Mouse (Mus musculus): ENCODE measurements around the gene Tmem151b. TPM values are rescaled to one million over a fixed set of nuclear protein-coding genes. Genes with fewer than 3 reads are reported as not detected.

Gene Tmem151b
- polyA plus RNA-seq, 1 experiment from 2014 or later: 2.3 TPM

- peak; percentile 84 for ATAC-seq (replicated peaks; ENCODE audit: low FRiP score, low TSS enrichment, low read depth)
- WGBS: under 1% methylated on average over 45 of the region's 45 CpGs
- Histone ChIP-seq H3K27ac (ENCODE audit: low read depth) (no peak within 1 kb of the TSS), H3K4me3 (ENCODE audit: low read depth, low read length) (peak within 1 kb of the TSS; percentile 59), H3K9me3 (ENCODE audit: control insufficient read depth, low read length) (no peaks in the 10 kb centered on the region), H3K27me3 (replicated peaks; ENCODE audit: control insufficient read depth, insufficient read depth, low read length) (peaks cover 8% of the 10 kb centered on the region; the same call in 1 of the 2 replicates), H3K4me2 (ENCODE audit: low read length) (peak within 1 kb of the TSS; percentile 95), H3K9ac (ENCODE audit: low read length) (peak within 1 kb of the TSS; percentile 55), H3K36me3 (ENCODE audit: control insufficient read depth, insufficient read depth, low read length) (no peaks in the 10 kb centered on the region), H3K4me1 (replicated peaks; ENCODE audit: control insufficient read depth, insufficient read depth, low read length) (peaks cover 8% of the 10 kb centered on the region; the same call in 1 of the 2 replicates)
- DNase-seq (ENCODE audit: low spot score): peak; percentile 98
Observed at GRCm38 (mm10) chr17:45555452-45556106, 6.1 kb upstream of the Tmem151b start, which contains the start of gene Nfkbie. Gene Nfkbie, plus strand, starts transcription at chr17:45555703.

DNA sequence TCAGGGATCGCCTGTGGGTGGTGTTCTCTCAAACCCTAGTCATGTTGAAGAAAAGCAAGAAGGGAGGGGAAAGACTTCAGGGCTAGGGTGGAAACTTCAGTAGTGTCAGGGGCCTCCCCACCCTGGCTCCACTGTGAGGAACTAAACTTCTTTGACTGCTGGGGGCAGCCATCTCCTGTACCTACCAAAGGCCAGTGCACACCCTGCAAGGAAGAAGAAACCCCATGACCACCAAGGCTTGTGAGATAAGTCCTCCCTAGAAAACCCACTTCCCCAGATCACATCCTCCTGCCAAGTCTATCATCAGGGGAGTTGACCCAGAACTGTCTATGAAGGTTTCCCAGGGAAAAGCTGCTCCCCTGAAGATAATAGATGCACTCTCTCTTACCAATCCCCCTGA, 4.9 kb upstream of the Tmem151b start:
- H3K9me3 ChIP-seq (ENCODE audit: control insufficient read depth, low read length): no peaks in the 10 kb centered on the region
- WGBS: 46% methylated on average over 1 of the region's 1 CpGs
- H3K4me1 ChIP-seq (replicated peaks; ENCODE audit: control insufficient read depth, insufficient read depth, low read length): peaks cover 13% of the 10 kb centered on the region; the same call in 1 of the 2 replicates

DNA sequence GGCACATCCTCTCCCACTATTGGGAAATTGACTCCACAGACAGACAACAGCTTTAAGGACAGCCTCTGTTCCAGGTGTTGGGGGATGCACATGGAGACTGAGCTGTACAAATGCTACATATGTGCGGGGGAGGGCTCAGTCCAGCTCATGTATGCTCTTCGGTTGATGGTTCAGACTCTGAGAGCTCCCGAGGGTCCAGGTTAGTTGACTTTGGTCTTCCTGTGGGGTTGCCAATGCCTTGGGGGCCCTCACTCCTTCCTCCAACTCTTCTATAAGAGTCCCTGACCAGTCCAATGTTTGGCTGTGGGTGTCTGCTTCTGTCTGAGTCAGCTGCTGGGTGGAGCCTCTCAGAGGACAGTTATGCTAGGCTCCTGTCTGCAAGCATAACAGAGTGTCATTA, 3.6 kb upstream of the Tmem151b start:
- H3K27me3 ChIP-seq (replicated peaks; ENCODE audit: control insufficient read depth, insufficient read depth, low read length): peaks cover 17% of the 10 kb centered on the region; the same call in 1 of the 2 replicates
- 73% methylated on average over 3 of the region's 3 CpGs for WGBS
- no peak overlapping the region for H3K4me3 ChIP-seq (ENCODE audit: low read depth, low read length)
- ATAC-seq (replicated peaks; ENCODE audit: low FRiP score, low TSS enrichment, low read depth) (no peak), DNase-seq (ENCODE audit: low spot score) (no peak)
- H3K9ac ChIP-seq (ENCODE audit: low read length): no peak overlapping the region
- no peak overlapping the region for H3K4me2 ChIP-seq (ENCODE audit: low read length)
- no peaks in the 10 kb centered on the region for H3K36me3 ChIP-seq (ENCODE audit: control insufficient read depth, insufficient read depth, low read length)
- H3K9me3 ChIP-seq (ENCODE audit: control insufficient read depth, low read length): no peaks in the 10 kb centered on the region
- H3K27ac ChIP-seq (ENCODE audit: low read depth): no peak overlapping the region
- H3K4me1 ChIP-seq (replicated peaks; ENCODE audit: control insufficient read depth, insufficient read depth, low read length): peaks cover 13% of the 10 kb centered on the region; the same call in 1 of the 2 replicates

More for the DNA sequence above, 4.9 kb upstream of the Tmem151b start:
- no peak overlapping the region for H3K27ac ChIP-seq (ENCODE audit: low read depth)
- ATAC-seq (replicated peaks; ENCODE audit: low FRiP score, low TSS enrichment, low read depth) (no peak), DNase-seq (ENCODE audit: low spot score) (no peak)
- H3K27me3 ChIP-seq (replicated peaks; ENCODE audit: control insufficient read depth, insufficient read depth, low read length): peaks cover 8% of the 10 kb centered on the region; the same call in 1 of the 2 replicates
- H3K4me2 ChIP-seq (ENCODE audit: low read length): no peak overlapping the region
- no peaks in the 10 kb centered on the region for H3K36me3 ChIP-seq (ENCODE audit: control insufficient read depth, insufficient read depth, low read length)
- no peak overlapping the region for H3K4me3 ChIP-seq (ENCODE audit: low read depth, low read length)
- H3K9ac ChIP-seq (ENCODE audit: low read length): no peak overlapping the region

DNA sequence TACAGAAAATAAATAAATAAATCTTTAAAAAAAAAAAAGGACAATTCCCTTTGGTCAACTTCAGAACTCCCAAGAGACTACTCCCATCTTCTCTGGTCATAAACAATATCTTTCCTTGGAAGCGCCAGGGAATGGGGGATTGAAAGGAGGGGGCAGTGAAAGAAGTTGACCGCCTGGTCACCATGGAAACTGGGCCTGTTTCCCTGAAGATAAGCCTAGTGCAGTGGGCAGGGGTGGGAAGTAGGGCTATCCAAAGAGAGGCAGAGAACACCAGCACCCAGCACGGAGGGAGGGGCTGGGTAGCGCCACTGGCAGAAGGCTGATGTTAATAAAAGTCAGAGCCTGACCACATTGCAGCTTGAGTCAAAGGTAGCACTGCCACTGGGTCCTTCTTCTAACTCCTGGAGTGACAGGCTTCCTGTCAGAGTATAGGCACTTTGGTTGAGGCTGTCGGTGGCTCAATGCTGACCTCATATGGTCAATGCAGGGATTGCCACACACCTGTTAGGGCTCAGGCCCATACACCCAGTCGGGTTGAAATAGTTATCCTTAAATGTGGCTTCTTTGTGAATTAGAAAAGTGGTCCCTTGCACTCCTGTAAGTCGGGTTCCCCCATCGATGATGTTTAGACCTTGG, 2.5 kb upstream of the Tmem151b start:
- no peak overlapping the region for H3K4me2 ChIP-seq (ENCODE audit: low read length)
- H3K27me3 ChIP-seq (replicated peaks; ENCODE audit: control insufficient read depth, insufficient read depth, low read length): peaks cover 23% of the 10 kb centered on the region
- H3K27ac ChIP-seq (ENCODE audit: low read depth): no peak overlapping the region
- H3K36me3 ChIP-seq (ENCODE audit: control insufficient read depth, insufficient read depth, low read length): no peaks in the 10 kb centered on the region
- ATAC-seq (replicated peaks; ENCODE audit: low FRiP score, low TSS enrichment, low read depth) (no peak), DNase-seq (ENCODE audit: low spot score) (peak; percentile 91)
- H3K9ac ChIP-seq (ENCODE audit: low read length): no peak overlapping the region
- H3K9me3 ChIP-seq (ENCODE audit: control insufficient read depth, low read length): no peaks in the 10 kb centered on the region
- H3K4me1 ChIP-seq (replicated peaks; ENCODE audit: control insufficient read depth, insufficient read depth, low read length): peaks cover 13% of the 10 kb centered on the region; the same call in 1 of the 2 replicates
- WGBS: 6% methylated on average over 8 of the region's 8 CpGs
- H3K4me3 ChIP-seq (ENCODE audit: low read depth, low read length): no peak overlapping the region

DNA sequence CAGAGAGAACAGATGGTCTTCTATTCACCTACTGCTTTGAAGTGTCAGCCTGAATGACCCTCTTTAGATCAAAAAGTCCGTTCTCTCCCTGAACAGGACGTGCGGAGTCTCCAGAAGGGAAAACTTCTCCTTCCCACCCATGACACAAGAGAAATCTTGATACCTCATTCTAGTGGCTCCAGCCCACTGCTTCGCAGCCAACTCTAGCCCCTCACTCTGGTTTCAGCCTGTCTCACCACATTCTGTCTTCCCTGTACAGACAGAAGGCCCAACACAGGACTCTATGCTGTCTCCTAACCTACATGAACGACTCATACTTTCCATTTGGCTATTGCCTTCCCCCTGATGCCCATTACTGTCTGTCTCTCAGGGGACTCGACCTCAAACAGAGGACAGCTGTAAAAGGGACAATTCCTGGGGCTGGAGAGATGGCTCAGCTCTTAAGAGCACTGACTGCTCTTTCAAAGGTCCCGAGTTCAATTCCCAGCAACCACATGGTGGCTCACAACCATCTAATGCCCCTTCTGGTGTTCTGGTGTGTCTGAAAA, 1.8 kb upstream of the Tmem151b start:
- Histone ChIP-seq H3K27me3 (replicated peaks; ENCODE audit: control insufficient read depth, insufficient read depth, low read length) (peaks cover 27% of the 10 kb centered on the region), H3K36me3 (ENCODE audit: control insufficient read depth, insufficient read depth, low read length) (no peaks in the 10 kb centered on the region), H3K4me1 (replicated peaks; ENCODE audit: control insufficient read depth, insufficient read depth, low read length) (peaks cover 13% of the 10 kb centered on the region; the same call in 1 of the 2 replicates), H3K9me3 (ENCODE audit: control insufficient read depth, low read length) (no peaks in the 10 kb centered on the region), H3K9ac (ENCODE audit: low read length) (no peak overlapping the region), H3K27ac (ENCODE audit: low read depth) (no peak overlapping the region), H3K4me3 (ENCODE audit: low read depth, low read length) (no peak overlapping the region), H3K4me2 (ENCODE audit: low read length) (no peak overlapping the region)
- DNase-seq (ENCODE audit: low spot score): no peak
- ATAC-seq (replicated peaks; ENCODE audit: low FRiP score, low TSS enrichment, low read depth): no peak
- 52% methylated on average over 7 of the region's 7 CpGs for WGBS

- Histone ChIP-seq H3K36me3 (ENCODE audit: control insufficient read depth, insufficient read depth, low read length) (no peaks in the 10 kb centered on the region), H3K4me1 (replicated peaks; ENCODE audit: control insufficient read depth, insufficient read depth, low read length) (peaks cover 11% of the 10 kb centered on the region; the same call in 1 of the 2 replicates), H3K9ac (ENCODE audit: low read length) (no peak overlapping the region), H3K27ac (ENCODE audit: low read depth) (no peak overlapping the region), H3K27me3 (replicated peaks; ENCODE audit: control insufficient read depth, insufficient read depth, low read length) (peaks cover 35% of the 10 kb centered on the region), H3K4me2 (ENCODE audit: low read length) (peak overlapping the region; percentile 91), H3K4me3 (ENCODE audit: low read depth, low read length) (no peak overlapping the region; the same call in 1 of the 2 replicates), H3K9me3 (ENCODE audit: control insufficient read depth, low read length) (no peaks in the 10 kb centered on the region)
- ATAC-seq (replicated peaks; ENCODE audit: low FRiP score, low TSS enrichment, low read depth) (no peak), DNase-seq (ENCODE audit: low spot score) (no peak)
- WGBS: 21% methylated on average over 5 of the region's 5 CpGs
Observed at GRCm38 (mm10) chr17:45550253-45550652, 776 bp upstream of the Tmem151b start.

DNA sequence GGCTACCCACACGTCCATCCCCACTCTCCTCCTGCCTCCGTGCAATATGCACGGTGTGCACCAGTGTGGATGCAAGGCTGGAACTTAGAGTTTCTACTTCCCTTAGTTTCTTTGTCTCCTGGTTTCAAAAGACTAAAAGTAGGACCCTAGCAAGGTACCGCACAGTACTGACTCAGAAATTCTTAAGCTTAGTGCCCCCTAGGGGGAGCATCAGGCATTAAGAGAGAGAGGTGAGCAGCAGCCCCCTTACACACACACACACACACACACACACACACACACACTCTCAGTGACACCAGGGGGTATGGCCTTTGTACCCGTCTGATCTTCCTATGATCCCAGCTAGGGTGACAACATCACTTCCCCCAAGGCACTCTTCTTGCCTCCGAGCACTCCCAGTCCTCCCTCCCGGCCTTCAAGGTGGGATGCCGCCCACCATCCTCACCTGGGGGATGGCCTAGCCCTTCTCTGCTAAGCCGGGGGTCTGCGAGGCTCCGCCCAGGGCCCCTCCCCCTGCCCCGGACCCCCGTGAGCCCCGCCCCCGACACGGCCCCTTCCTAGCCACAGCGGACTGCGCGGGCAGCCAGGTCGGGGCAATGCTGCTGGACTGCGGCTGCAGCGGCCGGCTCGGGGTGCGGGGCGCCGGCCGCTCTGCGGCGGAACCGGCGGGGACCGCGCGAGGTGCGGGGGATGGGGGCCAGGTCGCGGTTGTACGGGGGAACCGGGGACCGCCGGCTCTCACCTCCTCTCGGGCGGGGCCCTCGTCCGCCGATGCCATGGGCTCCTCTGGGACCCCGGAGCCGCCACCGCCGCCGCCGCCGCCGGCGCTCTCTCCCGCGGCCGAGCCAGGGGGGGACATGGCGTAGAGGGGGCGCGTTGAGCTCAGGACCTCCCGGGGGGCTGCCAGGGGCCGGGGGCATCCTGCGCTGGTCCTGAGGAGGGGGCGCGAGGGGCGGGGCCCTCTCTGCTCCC, 650 bp downstream of the Tmem151b start:
- Histone ChIP-seq H3K9ac (ENCODE audit: low read length) (peak overlapping the region; percentile 69), H3K4me1 (replicated peaks; ENCODE audit: control insufficient read depth, insufficient read depth, low read length) (peaks cover 11% of the 10 kb centered on the region; the same call in 1 of the 2 replicates), H3K36me3 (ENCODE audit: control insufficient read depth, insufficient read depth, low read length) (no peaks in the 10 kb centered on the region), H3K4me2 (ENCODE audit: low read length) (peak overlapping the region; percentile 91), H3K4me3 (ENCODE audit: low read depth, low read length) (peak overlapping the region; percentile 61), H3K9me3 (ENCODE audit: control insufficient read depth, low read length) (no peaks in the 10 kb centered on the region), H3K27me3 (replicated peaks; ENCODE audit: control insufficient read depth, insufficient read depth, low read length) (peaks cover 49% of the 10 kb centered on the region), H3K27ac (ENCODE audit: low read depth) (no peak overlapping the region; the same call in 1 of the 2 replicates)
- peak; percentile 71 for DNase-seq (ENCODE audit: low spot score)
- WGBS: 5% methylated on average over 43 of the region's 68 CpGs
- ATAC-seq (replicated peaks; ENCODE audit: low FRiP score, low TSS enrichment, low read depth): peak; percentile 32
